Mouse (Mus musculus) cerebral cortex, adult 2 months (tissue): ENCODE data around the gene Efr3b.

Experiments
- WGBS: fragments of 180-500 bp; shearing (Covaris S2); methylation state at CpG from one replicate; pipeline ENCODE4 v1.1.7; 2018; 5-methylcytosine and 5-hydroxymethylcytosine counted together

Efr3b gene

DNA sequence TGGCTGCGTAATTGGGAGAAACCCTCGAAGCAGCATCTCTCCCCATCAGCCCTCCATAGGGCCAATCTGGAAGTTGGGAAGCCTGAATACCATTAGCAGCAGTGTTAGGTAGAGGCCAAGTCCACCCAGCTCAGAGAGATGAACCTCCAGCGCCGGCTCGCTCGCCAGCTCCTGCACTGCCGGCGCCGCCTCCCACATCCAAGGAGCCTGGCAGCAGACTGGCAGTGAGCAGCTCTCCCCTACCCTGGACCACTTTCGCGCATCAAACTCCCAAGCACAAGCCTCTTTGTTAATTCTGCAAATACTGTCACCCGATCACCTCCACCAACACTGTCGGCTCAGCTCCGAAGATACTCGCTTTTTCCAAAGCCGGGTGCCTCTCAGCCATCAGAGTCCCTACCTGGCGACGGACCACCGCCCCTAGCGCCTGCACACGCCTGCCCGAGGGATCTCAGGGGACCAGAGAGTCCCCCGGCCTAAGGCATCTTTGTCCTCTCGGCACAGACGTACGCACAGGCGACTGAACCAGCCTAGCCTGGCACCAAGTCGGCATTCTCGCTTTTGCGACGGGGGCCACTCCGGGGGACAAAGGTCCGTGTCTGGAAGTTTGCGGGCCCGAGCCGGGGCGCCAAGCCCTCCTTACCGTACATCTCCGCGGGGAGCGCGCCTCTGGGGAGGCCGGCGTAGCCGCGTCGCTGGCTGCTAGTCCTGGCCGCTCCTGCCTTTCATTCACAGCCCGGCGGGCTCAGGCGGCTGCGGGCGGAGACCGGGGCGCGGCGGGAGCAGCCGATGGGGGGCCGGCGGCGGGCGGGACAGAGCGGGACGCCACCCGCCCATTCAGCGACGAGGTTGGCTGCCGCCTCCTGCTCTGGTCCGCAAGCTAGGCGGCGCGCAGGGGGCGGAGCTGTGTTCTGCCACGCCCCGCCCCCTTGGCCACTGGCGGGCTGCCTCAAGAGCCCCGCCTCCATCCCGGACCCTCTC is at the start of gene Efr3b:
Efr3b (minus strand) TSS at position 855 of the 981 bp plus-strand sequence.
- WGBS: under 1% methylated on average over 67 of the region's 78 CpGs

DNA sequence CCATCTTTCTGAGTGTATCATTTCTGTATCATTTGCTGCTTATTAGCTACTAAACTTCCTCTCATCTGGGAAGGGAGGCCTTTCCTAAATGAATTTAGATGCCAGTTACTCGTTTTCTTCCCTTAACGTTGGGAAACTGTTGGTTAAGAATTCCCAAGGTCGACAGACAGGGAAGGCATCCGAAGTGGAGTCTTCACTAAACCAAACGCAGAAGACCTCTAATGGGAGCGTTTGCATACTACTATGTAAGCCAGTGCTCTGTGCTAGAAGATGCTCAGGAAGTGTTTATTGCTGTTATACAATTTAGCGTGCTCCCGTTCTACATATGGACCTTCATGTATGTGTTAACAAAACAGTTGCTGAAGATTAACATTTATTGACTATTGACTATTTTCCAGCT is 44.7 kb upstream of the Efr3b start:
- 20% methylated on average over 8 of the region's 8 CpGs for WGBS

DNA sequence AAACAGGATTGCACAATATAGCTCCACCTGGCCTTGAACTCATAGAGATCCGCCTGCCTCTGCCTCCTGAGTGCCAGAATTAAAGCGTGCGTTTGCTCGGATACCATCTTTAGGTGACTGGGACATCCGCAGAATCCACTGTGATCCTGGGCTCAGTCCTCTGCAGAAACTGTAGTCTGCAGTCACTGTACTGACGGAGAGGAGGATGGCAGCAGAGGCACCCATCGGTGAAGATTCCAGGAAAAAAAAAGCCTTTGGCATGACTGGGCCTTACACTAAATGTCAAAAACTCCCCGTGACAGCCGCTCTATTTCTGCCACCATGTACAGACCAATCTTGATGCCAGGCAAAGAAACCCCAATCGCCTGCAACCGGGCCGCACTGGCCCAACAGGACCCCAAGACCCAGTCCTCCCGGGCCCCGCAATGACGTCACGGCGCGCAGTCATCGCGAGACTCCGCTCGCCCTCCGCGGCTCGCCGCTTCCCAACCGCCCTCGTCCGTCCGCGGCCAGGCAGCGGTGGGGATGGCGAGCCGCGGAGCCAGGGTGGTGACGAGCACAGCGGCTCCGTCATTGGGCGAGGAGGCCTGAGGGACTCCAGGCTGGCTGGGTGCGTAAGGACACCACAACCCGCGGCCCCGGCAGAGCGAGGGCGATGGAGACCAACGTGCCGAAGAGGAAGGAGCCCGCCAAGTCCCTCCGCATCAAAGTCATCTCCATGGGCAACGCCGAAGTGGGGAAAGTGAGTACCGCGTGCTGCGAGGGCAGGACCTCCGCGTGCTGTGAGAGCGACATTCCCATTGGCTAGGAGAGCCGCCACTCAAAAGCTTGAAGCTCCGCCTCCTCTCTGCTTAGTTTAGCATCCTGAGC is 43.7 kb upstream of the Efr3b start, which contains the start of gene Dnajc27:
Dnajc27 (plus strand) TSS at position 452 of the 870 bp plus-strand sequence.
- WGBS: 4% methylated on average over 59 of the region's 59 CpGs

DNA sequence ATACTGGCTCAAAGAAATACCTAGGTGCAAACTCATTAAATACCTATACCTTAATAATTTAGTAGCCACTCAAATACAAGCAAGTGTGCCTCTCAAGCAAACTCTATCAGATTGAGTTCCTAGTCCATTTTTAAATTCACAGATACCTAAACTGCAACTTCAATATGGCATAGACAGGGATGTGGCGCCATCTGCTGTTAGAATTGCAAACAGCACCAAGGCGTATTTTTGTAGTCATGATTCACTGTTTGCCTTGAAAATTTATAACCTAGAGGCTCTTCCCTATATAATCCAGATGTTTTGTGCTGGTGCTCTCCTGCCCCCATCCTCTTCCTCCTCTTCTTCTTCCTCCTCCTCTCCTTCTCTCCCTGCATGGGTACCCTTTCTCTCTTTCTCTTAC is 41.6 kb upstream of the Efr3b start:
- WGBS: 0% methylated on average over 2 of the region's 2 CpGs

DNA sequence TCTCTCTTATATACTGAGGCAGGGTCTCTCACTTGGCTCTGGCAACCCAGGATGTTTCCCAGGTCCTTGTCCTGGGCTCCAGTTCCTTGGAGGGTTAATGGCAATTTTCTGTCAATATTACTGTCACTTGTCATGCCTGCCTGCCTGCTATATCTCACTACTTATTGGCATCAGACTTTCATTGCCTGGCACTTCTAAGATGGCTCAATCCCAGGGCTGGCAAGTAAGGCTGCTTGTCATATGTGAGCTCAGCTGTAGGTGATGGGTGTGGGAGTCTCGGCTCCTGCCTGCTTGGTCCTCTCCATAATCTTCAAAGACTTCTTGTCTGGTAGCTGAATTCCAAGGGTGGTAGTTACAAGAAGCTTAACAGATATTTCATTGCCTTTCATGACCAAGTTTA is 39.4 kb upstream of the Efr3b start:
- WGBS: 30% methylated on average over 1 of the region's 1 CpGs

DNA sequence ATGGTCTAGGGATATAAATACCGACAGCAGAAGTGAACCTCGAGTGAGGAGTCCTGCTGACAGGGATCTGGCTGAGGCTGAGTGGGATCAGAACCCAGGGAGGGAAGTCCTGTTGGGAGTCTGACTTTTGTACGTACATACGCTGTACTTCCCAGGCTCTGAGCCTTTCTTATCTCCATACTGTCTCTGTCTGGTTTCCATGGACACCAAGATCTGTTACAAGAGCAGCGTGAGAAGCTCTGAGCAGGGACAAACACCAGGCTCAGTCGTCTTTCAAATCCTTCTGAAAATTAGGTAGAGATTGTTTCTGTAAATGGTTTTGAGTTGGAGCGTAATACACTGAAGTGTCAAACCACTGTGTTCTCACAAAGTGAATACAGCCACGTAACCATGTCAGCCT is 36.7 kb upstream of the Efr3b start:
- 44% methylated on average over 8 of the region's 8 CpGs for WGBS

DNA sequence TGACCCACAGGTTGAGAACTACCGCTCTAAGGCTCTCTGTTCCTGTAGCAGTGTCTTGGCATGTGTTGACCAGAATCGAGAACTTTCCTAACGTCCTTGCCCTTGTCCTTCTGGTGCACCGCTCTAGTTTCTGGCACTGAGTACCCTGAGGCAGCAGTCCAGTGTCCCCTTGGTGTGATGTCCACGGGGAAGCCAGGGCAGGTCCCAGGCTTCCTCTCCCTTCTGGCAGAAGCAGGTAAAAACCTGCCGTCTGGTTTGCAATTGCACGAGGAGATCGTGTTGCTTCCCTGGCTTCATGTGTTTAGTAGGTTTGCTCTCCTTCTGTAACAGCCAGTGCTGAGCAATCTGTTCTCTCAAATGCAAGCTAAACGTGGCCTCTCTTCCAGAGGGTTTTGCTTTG is 33.0 kb upstream of the Efr3b start:
- WGBS: 64% methylated on average over 9 of the region's 9 CpGs

DNA sequence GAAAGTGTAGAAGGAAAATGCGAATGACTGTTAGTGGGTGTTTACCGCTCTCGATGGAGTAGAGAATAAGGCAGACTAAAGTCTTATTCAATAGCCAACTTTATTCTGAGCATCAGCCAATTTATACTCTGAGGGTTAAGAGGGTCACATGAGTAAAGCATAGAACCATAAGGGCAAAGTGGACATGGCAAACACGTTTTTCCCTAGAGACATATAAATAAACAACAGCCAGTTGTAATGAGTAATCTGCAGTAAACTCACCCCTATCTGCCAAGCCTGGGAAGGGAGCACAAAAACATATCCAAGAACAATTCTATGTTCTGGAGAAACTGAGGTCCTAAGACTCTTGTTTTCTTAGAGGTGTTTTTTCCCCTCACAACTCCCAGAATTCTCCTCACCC is 29.8 kb upstream of the Efr3b start:
- 60% methylated on average over 4 of the region's 4 CpGs for WGBS

DNA sequence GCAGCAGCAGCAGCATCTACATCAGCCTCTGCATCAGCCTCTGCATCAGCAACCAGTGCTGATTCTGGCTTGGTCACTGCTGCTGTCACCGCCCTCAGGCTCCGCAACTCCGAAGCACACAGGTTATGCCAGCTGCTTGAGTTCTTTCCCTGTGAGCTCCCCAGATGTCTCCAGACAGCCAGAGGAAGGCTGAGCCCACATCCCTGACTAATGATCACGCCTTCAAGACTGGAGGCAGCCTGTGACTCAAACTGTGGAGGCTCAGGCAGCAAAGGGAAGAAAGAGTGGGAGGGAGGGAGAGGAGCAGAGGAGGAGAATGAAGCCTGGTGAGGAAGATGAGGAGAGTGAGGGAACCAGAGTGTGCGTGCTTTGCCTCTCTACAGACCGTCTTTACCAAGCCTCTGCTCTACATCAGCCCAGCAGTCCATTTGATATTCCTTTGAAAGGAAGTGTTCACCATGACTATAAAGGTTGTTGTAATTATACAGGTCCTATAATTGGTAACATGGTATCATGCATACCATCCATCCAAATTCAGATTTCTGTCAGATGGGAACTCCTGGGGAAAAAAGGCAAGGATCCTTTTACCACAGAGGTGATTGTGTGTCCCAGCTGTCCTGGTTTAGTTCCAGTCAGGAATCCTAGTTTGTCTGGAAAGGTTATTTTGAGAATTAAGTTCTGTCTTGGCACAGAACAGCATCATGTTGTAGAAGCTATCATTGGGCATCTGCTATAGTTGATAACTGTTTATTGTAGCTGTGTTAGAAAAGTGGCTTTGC is 28.2 kb upstream of the Efr3b start:
- WGBS: 46% methylated on average over 6 of the region's 6 CpGs

DNA sequence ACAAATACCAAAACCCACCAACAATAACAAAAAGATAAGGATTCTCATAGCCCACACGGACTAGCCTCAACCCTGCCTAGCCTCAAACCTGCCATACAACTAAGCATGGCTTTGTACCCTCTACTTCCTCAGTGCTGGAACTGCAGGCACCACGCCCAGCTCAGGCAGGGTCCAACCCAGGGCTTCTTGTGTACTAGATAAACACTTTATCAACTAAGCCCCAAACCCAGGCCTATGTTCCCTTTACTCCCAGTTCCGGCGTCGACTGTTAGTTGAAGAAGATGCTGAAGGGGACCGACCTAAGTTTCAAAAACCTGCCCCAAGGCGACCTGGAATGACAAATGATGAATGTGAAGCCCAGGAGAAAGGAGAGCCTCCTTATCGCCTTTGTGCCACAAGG is 27.2 kb upstream of the Efr3b start:
- 90% methylated on average over 8 of the region's 8 CpGs for WGBS

DNA sequence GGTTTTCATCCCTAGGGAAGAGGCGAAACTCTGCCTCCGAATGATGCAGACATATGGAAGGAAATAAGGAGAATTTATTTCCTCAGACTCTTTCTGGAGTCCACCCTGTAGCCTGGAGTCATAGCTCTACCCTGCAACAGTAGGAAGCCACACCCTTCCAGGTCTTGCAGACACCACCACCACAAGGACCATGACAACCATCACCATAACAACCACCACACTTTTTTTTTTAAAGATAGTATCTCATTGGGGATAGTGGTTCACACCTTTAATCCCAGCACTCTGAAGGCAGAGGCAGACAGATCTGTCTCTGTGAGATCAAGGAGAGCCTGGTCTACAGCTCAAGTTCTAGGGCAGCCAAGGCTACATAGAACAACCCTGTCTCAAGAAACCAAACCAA is 26.8 kb upstream of the Efr3b start:
- 85% methylated on average over 2 of the region's 2 CpGs for WGBS

DNA sequence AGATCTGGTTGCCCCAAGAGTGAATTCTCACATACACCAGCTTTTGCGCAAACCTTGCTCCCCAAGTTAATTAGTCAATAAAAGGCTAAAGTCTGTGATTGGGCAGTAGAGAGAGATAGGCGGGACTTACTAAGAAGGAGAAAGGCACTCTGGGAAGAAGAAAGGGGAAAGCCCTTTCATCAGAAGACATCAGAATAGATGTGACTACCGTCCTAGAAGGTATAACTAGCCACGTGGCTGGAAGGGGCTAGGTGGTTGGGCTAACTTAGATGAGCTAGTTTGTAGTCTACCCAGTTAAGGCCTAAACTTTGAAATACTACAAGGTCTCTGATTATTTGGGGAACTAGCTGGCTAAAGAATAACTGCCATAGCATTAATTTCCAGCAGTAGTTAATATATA is 21.0 kb upstream of the Efr3b start:
- WGBS: 93% methylated on average over 4 of the region's 4 CpGs

DNA sequence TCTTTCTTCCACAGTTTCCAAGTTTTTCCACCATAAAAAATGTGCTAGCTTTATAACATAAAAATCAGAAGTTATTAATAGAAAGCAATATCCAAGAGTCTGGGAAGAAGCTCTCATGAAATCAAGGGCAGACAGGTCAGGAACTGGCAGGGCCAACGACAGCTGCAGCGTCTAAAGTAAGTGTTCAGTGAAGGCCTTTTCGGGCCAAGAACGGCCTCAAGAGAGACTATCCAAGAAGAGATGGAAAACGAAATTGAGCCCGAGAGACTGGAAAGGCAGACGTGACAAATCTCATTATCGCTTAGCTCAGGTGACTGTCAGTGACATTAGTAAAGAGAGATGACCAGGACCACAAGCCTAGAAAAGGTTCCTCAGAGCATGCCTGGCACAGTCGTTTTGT is 19.6 kb upstream of the Efr3b start:
- WGBS: 82% methylated on average over 9 of the region's 9 CpGs

DNA sequence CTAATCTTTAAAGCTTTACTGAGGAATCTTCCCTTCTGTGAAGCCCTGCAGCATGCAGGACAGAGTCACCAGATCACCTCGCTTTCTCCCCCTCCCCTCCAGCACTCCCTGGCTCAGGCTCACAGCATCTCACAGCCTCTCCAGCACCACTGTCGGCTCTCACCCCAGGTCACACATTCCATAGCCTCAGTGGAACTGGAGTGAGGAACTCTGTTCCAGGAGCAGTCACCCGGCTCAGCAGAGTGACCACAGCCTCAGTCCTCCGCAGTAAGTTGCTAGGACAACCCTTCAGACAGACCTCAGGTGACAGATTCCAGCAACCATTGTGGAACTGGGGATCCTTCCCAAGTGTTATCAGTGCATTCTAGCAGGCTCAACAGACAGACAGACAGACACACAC is 16.1 kb upstream of the Efr3b start:
- 72% methylated on average over 4 of the region's 4 CpGs for WGBS

DNA sequence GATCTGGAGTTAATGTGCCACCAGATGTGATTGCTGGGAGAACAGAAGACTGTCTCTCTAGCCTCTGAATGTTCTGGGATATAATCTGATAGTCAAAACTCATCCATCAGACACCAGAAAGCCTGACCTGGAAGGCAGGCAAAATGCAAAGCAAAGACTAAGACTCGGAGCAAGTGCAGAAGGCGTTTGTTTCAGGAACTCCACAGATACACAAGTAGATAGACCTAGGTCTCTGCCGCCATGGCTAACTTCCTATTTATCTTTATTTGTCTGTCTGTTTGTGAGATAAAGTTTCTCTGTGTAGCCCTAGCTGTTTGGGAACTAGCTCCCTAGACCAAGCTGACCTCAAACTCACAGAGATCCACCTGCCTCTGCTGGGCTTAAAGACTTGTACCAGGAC is 14.9 kb upstream of the Efr3b start:
- 85% methylated on average over 3 of the region's 3 CpGs for WGBS

DNA sequence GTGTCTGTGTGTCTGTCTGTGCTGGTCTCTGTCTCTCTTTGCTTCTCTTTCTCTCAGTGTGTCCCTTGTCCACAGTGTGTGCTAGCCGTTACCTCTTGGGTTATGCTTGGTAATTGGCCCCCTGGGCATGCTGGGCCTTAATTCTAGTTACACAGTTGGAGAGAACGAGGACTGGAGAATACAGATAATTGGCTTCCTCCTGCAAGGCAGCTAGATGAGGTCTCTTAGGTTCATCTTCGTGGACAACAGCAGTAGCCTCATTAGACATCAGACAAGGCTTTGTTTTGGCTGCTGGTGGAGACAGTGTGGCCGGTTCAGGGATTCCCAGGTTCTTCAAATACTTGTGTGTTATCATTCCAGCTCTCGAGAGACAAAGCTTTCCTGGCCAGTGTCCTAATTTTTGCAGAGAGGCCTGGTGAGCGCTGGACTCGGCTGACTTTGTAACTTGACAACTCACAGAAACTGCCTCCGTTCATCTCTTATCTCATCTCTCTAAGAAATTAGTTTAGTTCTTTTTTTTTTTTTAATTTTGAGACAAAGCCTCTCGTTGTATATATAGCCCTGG is 12.2 kb upstream of the Efr3b start:
- WGBS: 76% methylated on average over 9 of the region's 9 CpGs

DNA sequence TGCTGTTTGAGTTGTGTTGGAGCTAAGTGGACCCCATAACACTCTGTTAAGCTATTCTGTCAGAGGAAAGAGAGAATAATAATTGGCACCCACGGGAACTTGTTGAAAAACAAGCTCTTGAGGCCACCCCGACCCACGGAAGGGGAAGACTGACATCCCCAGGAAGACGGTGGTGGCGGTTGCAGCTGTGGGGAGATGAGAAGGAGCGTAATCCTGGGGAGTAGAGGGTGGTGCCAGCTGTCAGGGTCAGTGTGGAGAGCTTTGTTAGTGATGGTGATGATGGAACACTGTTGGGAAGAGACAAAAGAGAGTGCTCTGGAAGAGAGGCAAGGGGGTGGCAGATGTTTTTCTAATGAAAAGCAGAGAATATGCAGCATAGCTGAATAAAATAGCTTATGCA is 9.3 kb upstream of the Efr3b start:
- 62% methylated on average over 6 of the region's 6 CpGs for WGBS

DNA sequence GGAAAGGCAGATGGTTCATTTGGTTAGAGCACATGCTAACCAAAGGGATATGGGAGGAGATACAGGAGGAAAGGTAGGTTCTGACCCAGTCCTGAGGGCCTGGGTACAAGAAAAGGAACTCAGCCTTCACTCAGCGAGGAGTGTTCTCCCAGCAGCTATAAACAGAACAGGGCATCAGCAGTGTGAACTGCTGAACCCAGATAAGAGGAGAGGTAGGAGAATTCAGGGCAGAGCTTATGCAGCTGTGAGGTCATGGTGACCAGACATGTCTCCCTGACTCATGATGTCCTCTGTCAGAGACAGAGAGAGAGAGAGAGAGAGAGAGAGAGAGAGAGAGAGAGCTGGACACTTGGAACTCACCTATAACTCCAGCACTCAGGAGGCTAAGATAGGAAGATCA is 7.3 kb upstream of the Efr3b start:
- WGBS: 84% methylated on average over 1 of the region's 1 CpGs

DNA sequence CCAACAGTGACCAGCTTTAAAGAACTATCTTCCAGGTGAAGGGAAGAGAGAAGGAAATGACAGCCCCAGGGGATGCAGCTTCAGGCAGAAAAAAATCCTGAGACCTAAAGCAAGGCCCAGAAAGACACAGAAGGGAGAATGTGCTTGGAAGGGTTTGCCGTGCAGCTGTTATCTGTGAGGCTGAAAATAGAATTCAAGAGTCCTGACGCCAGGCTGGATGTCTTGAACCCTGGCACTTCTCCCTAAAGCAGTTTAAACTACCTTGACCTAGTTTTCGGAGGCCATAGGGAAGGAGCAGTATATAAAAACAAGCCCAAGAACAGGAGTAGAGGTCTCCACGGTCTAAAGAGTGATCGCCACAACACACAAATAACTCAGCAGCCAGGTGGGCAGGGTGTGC is 3.7 kb upstream of the Efr3b start:
- WGBS: 72% methylated on average over 5 of the region's 5 CpGs

DNA sequence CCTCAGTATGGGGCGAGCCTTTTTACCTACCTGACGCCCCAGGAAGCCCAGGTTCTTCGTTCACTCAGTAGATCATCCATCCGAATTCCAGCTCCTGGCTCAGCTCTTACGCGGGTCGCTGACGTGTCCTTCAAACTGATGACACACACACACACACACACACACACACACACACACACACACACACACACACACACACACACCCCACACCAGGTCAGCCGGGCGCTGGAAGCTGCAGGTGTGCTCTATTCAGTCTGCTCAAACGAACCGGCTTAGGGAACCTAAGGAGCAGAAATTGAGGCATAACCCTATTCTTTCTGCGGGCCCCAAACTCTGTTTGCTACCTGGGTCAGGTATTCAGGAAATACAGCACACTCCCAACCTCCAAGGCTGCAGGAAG is 331 bp upstream of the Efr3b start:
- 4% methylated on average over 13 of the region's 13 CpGs for WGBS

DNA sequence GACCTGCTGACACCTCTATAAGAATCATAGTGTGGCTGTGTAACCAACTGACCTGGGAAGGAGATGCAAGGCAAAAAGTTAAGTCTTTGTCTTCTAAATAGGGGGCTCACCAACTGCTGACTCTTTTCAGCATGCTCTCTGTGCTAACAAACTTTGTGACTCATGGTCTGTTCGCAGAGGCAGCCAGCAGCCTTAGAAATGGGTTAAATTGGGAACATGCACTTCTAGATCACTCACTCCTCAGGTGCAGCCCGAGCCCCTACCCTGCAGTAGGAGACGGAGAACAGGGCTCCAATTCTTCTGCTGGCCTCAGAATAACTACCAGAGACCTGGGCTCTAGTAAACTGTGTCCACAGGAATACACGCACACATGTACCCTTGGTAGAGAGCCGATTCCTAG is 1.2 kb downstream of the Efr3b start:
- 12% methylated on average over 5 of the region's 5 CpGs for WGBS

DNA sequence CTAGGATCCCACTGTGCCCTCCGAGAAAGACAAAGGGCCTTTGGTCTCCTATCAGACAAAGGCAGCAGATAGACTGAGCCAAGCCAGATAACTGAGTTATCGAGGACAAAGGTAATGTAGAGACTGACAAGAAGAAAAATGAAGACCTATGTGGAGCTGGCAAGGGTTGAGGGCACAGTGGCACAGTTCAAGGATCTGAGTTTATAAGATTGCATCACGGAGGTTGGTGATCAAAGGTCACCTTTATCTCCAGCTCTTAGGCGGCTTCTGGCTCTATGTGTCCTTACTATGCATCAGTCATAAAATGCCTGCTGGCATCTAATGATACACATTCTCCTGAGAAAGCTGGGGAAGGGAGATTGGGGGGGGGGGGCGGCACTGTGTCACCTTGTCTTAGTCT is 2.6 kb downstream of the Efr3b start:
- 89% methylated on average over 5 of the region's 5 CpGs for WGBS
